Mouse (Mus musculus): ENCODE data around the gene 5430402E10Rik.
"Not testable (repeated sequence)": the region's sequence is repeated elsewhere in the genome, so short reads cannot be mapped to it uniquely, and the experiment has no call there.

The 5430402E10Rik gene

DNA sequence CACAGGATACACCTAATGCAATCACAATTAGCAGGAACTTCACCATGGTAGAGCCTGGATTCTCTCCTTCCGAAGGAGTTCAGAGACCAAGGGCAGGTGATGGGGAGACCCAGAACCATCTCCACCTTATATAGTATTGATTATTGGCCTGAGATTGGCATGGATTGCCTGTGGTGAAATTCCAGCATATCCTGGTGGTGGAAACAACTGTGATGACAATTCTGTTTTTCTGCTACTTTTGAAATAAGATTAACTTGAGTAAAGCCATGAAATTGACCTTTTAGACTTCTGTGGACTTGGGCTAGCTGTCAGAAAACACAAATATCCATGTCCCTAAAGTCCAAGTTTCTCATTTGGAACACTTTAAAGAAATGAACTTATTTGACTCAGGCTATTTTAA, at the start of gene 5430402E10Rik:
TSS of gene 5430402E10Rik (minus strand) at position 101 of the 400 bp plus-strand sequence.
- in situ Hi-C loops (cut with MboI, MseI): loop anchor here (5.0 kb wide), 2 partner anchors 57 to 58 kb away; no protein-coding TSS in a partner anchor

DNA sequence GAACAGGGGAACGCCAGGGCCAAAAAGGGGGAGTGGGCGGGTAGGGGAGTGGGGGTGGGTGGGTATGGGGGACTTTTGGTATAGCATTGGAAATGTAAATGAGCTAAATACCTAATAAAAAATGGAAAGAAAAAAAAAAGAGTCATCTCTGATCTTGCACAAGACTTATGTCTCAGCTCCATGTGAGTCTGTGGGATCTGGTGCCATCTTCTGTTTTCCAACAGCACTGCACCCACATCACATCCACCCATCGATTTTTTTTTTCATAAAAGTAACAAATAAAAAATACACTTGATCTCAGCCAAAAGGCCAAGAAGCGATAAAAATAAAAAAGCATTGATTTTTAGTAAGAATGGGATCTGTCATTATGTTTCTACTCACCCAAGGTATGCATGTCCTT, 44.8 kb downstream of the 5430402E10Rik start:
- in situ Hi-C loops (cut with MboI, MseI): not testable (repeated sequence)
